Mouse (Mus musculus): ENCODE measurements around the gene Plppr3. TPM values are rescaled to one million over a fixed set of nuclear protein-coding genes. Genes with fewer than 3 reads are reported as not detected.

Plppr3 gene
- total and polyA plus RNA-seq, 2 experiments from 2014 or later = 283 to 541 TPM

DNA sequence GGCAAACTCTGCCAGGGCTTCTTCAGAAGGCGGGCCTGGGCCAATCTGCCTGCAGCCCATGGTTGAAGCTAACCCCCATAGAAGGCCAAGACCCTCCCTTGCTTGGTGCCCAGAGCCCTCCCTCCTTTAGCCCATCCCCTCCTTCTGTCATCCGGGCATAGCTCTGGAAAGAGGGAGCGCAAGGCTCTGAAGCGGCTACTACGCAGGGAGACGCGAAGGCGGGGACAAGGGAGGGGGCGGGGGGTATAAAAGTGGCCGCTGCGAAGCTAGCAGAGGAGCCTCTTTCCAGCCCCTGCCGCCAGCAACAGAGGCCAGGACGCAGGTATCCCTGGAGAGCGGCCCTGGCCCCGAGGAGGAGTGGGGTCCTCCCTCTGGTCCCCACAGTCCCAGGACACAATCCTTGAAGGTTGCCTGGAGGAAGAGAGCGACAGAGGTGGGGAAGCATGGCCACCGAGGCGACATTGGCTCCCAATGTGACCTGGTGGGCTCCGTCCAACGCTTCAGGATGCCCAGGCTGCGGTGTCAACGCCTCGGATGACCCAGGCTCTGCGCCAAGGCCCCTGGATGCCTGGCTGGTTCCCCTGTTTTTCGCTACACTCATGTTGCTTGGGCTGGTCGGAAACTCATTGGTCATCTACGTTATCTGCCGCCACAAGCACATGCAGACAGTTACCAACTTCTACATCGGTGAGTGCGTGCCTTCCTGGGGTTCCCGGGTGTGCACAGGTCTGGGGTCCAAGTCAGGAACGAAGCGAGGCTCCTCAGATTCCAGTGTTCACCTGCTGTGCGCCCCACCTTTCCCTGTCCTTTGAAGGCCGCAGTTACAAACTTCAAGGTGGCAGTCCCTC is 44.0 kb upstream of the Plppr3 start:
- Histone ChIP-seq H3K9ac (replicated peaks; ENCODE audit: low read length) (no peak overlapping the region; the same call in 1 of the 2 replicates), H3K4me3 (ENCODE audit: low read length) (peak overlapping the region; percentile 15; the same call in 1 of the 2 replicates), H3K4me1 (ENCODE audit: insufficient read depth, low read length) (peaks cover 24% of the 10 kb centered on the region), H3K9me3 (ENCODE audit: low read length) (no peaks in the 10 kb centered on the region), H3K36me3 (ENCODE audit: insufficient read depth, low read length) (no peaks in the 10 kb centered on the region), H3K4me2 (ENCODE audit: low read depth, low read length) (peak overlapping the region; percentile 27; the same call in 1 of the 2 replicates), H3K27ac (no peak overlapping the region), H3K27me3 (ENCODE audit: insufficient read depth, low read length) (peaks cover 53% of the 10 kb centered on the region)
- 0 out of 2 replicates have a peak, but pooled peaks have one; percentile 13 for ATAC-seq
- 7% methylated on average over 35 of the region's 35 CpGs for WGBS
- no peak for DNase-seq (ENCODE audit: low spot score)
- no peak for TF ChIP-seq CTCF (IDR thresholded peaks at IDR 0.05; ENCODE audit: low read depth)

DNA sequence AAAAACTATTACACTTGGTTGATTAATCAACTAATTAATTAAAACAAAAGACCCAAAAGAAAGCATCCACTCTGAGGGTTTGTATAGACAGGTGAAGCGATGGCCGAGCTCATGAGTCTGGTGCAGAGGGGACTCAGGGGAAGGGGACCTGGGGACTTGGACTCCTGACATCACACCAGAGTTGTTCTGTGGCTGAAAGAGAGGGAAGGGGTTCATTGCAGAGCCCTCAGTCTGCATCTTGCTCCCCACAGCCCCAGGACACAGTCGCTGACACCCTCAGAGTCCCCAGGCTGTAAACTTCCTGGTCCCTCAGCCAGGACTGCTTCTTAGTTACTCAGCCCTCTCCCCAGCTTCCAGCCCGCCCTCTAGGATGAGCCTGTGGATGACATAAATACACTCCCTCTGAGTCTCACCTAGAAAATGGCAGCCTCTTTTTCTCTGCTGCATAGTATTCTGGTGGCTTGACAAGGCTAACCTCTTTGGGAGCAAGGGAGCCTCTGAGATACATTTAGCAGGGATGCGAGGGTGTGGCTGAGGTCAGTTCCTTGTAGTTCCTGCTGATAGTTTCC is 43.2 kb upstream of the Plppr3 start:
- H3K9ac ChIP-seq (replicated peaks; ENCODE audit: low read length) = peak overlapping the region; percentile 92; the same call in 1 of the 2 replicates
- no peaks in the 10 kb centered on the region for H3K9me3 ChIP-seq (ENCODE audit: low read length)
- no peak for TF ChIP-seq CTCF (IDR thresholded peaks at IDR 0.05; ENCODE audit: low read depth)
- H3K4me2 ChIP-seq (ENCODE audit: low read depth, low read length) = peak overlapping the region; percentile 97
- no peak overlapping the region for H3K27ac ChIP-seq
- ATAC-seq = no peak
- H3K4me1 ChIP-seq (ENCODE audit: insufficient read depth, low read length) = peaks cover 24% of the 10 kb centered on the region
- H3K36me3 ChIP-seq (ENCODE audit: insufficient read depth, low read length) = no peaks in the 10 kb centered on the region
- peaks cover 45% of the 10 kb centered on the region for H3K27me3 ChIP-seq (ENCODE audit: insufficient read depth, low read length)
- peak overlapping the region; percentile 80 for H3K4me3 ChIP-seq (ENCODE audit: low read length)
- DNase-seq (ENCODE audit: low spot score) = no peak
- WGBS = 72% methylated on average over 5 of the region's 5 CpGs

GRCm38 (mm10) chr10:79916808-79917531 is 42.5 kb upstream of the Plppr3 start, which contains the start of gene Kiss1r:
Kiss1r (plus strand) TSS chr10:79916971.
- Histone ChIP-seq H3K36me3 (ENCODE audit: insufficient read depth, low read length) (no peaks in the 10 kb centered on the region), H3K4me3 (ENCODE audit: low read length) (peak within 1 kb of the TSS; percentile 80), H3K27ac (peak within 1 kb of the TSS; percentile 78), H3K4me1 (ENCODE audit: insufficient read depth, low read length) (peaks cover 24% of the 10 kb centered on the region), H3K27me3 (ENCODE audit: insufficient read depth, low read length) (peaks cover 39% of the 10 kb centered on the region), H3K9me3 (ENCODE audit: low read length) (no peaks in the 10 kb centered on the region), H3K4me2 (ENCODE audit: low read depth, low read length) (peak within 1 kb of the TSS; percentile 97), H3K9ac (replicated peaks; ENCODE audit: low read length) (peak within 1 kb of the TSS; percentile 92)
- peak; percentile 78 for ATAC-seq
- 2% methylated on average over 42 of the region's 42 CpGs for WGBS
- peak; percentile 88 for DNase-seq (ENCODE audit: low spot score)
- no peak for TF ChIP-seq CTCF (IDR thresholded peaks at IDR 0.05; ENCODE audit: low read depth)

DNA sequence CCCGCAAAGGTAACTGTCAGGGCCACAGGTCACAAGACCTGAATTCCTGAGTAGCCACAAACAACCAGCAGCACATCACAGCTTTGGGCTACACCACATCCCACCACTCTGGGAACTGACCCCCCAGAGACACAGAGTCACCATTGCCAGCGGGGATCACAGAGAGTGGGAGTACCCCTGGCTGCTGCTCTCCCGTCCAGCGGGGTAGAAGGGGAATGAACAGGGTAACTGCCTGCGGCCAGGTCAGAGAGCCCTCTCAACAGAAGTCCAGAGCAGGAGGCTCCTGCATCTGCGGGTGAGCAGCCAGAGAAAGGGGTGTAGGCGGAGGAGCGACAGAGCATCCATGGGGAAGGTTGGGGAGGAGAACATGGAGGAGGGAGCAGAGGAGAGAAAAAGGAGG is 41.6 kb upstream of the Plppr3 start:
- Histone ChIP-seq H3K36me3 (ENCODE audit: insufficient read depth, low read length) (0 out of 2 replicates have a peak, but pooled peaks cover 3% of the 10 kb centered on the region), H3K9ac (replicated peaks; ENCODE audit: low read length) (peak overlapping the region; percentile 92), H3K4me1 (ENCODE audit: insufficient read depth, low read length) (peaks cover 19% of the 10 kb centered on the region), H3K9me3 (ENCODE audit: low read length) (no peaks in the 10 kb centered on the region), H3K27me3 (ENCODE audit: insufficient read depth, low read length) (peaks cover 32% of the 10 kb centered on the region), H3K4me2 (ENCODE audit: low read depth, low read length) (peak overlapping the region; percentile 97), H3K27ac (peak overlapping the region; percentile 32; the same call in 1 of the 2 replicates), H3K4me3 (ENCODE audit: low read length) (peak overlapping the region; percentile 80)
- TF ChIP-seq CTCF (IDR thresholded peaks at IDR 0.05; ENCODE audit: low read depth) = no peak
- DNase-seq (ENCODE audit: low spot score) (no peak), ATAC-seq (no peak)
- 8% methylated on average over 8 of the region's 8 CpGs for WGBS

DNA sequence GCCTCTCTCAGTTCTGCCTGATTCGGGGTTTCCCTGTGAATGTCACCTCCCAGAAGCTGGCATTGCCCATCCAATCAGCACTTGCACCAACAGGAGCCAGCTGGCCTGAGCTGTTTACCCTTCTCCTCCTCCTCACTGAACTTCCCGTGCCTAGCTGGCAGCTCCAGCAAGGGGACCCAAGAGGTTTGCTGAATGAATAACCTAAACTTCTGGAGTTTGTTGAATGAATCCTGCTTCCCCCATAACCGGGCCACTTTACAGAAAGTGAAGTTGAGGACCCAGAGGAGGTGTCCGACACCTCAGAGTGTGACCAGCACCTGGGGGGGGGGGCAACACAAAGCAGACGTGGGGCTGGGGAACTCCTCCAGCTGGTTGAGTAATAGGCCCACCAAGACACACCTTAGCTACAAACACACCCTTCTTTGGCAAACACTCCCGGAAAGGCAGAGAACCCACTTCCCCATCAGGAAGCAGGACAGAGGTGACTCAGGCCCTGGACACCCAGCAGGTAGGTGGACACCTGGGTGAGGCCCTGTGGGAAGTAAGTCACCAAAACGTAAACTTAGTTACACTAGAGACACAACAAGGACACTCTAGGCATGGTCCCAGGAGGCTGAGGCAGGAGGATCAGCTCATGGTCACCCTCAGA is 40.6 kb upstream of the Plppr3 start:
- Histone ChIP-seq H3K9me3 (ENCODE audit: low read length) (no peaks in the 10 kb centered on the region), H3K9ac (replicated peaks; ENCODE audit: low read length) (no peak overlapping the region), H3K36me3 (ENCODE audit: insufficient read depth, low read length) (0 out of 2 replicates have a peak, but pooled peaks cover 7% of the 10 kb centered on the region), H3K27me3 (ENCODE audit: insufficient read depth, low read length) (peaks cover 22% of the 10 kb centered on the region), H3K4me2 (ENCODE audit: low read depth, low read length) (0 out of 2 replicates have a peak overlapping the region, but pooled peaks have one; percentile 97), H3K4me1 (ENCODE audit: insufficient read depth, low read length) (peaks cover 14% of the 10 kb centered on the region), H3K27ac (no peak overlapping the region; the same call in 1 of the 2 replicates), H3K4me3 (ENCODE audit: low read length) (no peak overlapping the region)
- WGBS = 63% methylated on average over 7 of the region's 7 CpGs
- TF ChIP-seq CTCF (IDR thresholded peaks at IDR 0.05; ENCODE audit: low read depth) = no peak
- ATAC-seq = no peak
- no peak for DNase-seq (ENCODE audit: low spot score)

Measured in hindbrain, postnatal 0 days (tissue).